ENCODE assay signal across 12 mouse cellular contexts in the genomic region with DNA sequence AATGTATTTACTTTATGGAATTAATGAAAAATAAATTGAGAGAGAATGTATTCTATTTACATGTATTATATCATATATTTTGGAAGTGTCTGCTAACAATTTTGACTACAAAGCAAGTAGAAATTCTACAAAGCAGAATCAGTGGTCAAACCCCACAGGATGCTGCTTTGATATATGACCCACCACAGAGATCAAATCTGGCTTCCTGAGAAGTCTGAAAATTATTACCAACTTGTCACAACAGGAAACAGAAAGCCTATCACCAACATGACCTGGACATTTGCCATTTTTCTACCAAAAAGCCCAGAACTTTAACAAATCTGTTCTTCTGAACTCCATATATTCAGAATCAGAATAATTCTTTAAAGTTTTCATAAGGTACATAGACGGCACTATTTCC. TPM values are rescaled to one million over a fixed set of nuclear protein-coding genes. Genes with fewer than 3 reads are reported as not detected.
DNase-seq lines count a peak whose midpoint lies in the region; ATAC-seq and TF ChIP-seq lines count a peak whose summit lies in the region.
"Had no signal": no experiment of that assay in that cellular context is flagged by ENCODE, and none has a peak within 500 bp of the region (broad histone marks: within the 10 kb centered on the region; RNA-seq: fewer than 3 reads in every experiment).

No protein-coding gene starts in this region.

- 8% methylated on average over 1 of the region's 1 CpGs for WGBS in lung, embryonic 14.5 days
- 13% methylated on average over 1 of the region's 1 CpGs for WGBS in limb, embryonic 13.5 days
- WGBS in stomach, embryonic 14.5 days, result 20% methylated on average over 1 of the region's 1 CpGs

- no peak for TF ChIP-seq CTCF in gastrocnemius, adult 2 months (IDR thresholded peaks at IDR 0.05)
- TF ChIP-seq CTCF in lung, embryonic 14.5 days (IDR thresholded peaks at IDR 0.05; ENCODE audit: low read depth), result no peak

- DNase-seq in gastrocnemius, adult 2 months, result no peak
- DNase-seq in gastrocnemius, postnatal 4 days (ENCODE audit: low spot score in 2 of 2), result no peak
- DNase-seq in lung, embryonic 14.5 days, result no peak
- no peak for DNase-seq in lung, postnatal 25 days (ENCODE audit: low spot score)
- DNase-seq in adrenal gland, postnatal 36 days, result no peak
- no peak for DNase-seq in left cerebral cortex, postnatal 10 days (ENCODE audit: extremely low spot score in 1 of 2, low spot score in 2 of 2)
- DNase-seq: adrenal gland, postnatal 25 days; embryo, embryonic 11 days; heart, postnatal 14 days had no signal

- H3K9ac ChIP-seq in lung, embryonic 14.5 days, result no peak overlapping the region
- H3K9ac ChIP-seq in limb, embryonic 13.5 days, result no peak overlapping the region
- H3K9ac ChIP-seq in stomach, embryonic 14.5 days (replicated peaks; ENCODE audit: low read depth, low read length), result no peak overlapping the region

- peak overlapping the region; percentile 96; the same call in 1 of the 2 replicates for H3K27ac ChIP-seq in gastrocnemius, adult 2 months
- H3K27ac ChIP-seq in lung, embryonic 14.5 days (ENCODE audit: low read depth), result no peak overlapping the region
- H3K27ac ChIP-seq in limb, embryonic 13.5 days, result no peak overlapping the region
- H3K27ac ChIP-seq in stomach, embryonic 14.5 days (ENCODE audit: low read length), result no peak overlapping the region
- H3K27ac ChIP-seq: left cerebral cortex, adult 2 months had no signal

- H3K4me2 ChIP-seq in lung, embryonic 14.5 days, result peak overlapping the region; percentile 88
- peak overlapping the region; percentile 86; the same call in 1 of the 2 replicates for H3K4me2 ChIP-seq in limb, embryonic 13.5 days (replicated peaks)
- H3K4me2 ChIP-seq in stomach, embryonic 14.5 days (replicated peaks; ENCODE audit: low read depth, low read length), result peak overlapping the region; percentile 88; the same call in 1 of the 2 replicates

- intact Hi-C loops in gastrocnemius, adult 2 months (cut with DNase I), result loop anchor here (5.0 kb wide), 2 partner anchors 89 to 349 kb away; a partner anchor contains a TSS
- intact Hi-C loops in left cerebral cortex, postnatal 10 days (cut with DNase I), result loop anchor here (10.0 kb wide), 1 partner anchor 477 kb away; a partner anchor contains a TSS

- peak overlapping the region; percentile 98 for H3K4me3 ChIP-seq in gastrocnemius, adult 2 months
- peak overlapping the region; percentile 80; the same call in 1 of the 2 replicates for H3K4me3 ChIP-seq in lung, embryonic 14.5 days (ENCODE audit: low read depth, low read length)
- no peak overlapping the region for H3K4me3 ChIP-seq in limb, embryonic 13.5 days
- peak overlapping the region; percentile 79; the same call in 1 of the 2 replicates for H3K4me3 ChIP-seq in stomach, embryonic 14.5 days (ENCODE audit: low read depth, low read length)

- no peak for ATAC-seq in lung, embryonic 14.5 days (ENCODE audit: insufficient read depth)
- no peak for ATAC-seq in limb, embryonic 13.5 days (ENCODE audit: low FRiP score, low read depth)
- ATAC-seq in stomach, embryonic 14.5 days (ENCODE audit: insufficient number of reproducible peaks, insufficient read depth, low FRiP score, low read depth), result no peak

- no peaks in the 10 kb centered on the region; the same call in 1 of the 2 replicates for H3K4me1 ChIP-seq in lung, embryonic 14.5 days (ENCODE audit: insufficient read depth)
- peaks cover 19% of the 10 kb centered on the region for H3K4me1 ChIP-seq in limb, embryonic 13.5 days
- no peaks in the 10 kb centered on the region for H3K4me1 ChIP-seq in stomach, embryonic 14.5 days (ENCODE audit: control insufficient read depth, insufficient read depth, low read length)

- peaks cover 7% of the 10 kb centered on the region; the same call in 1 of the 2 replicates for H3K27me3 ChIP-seq in lung, embryonic 14.5 days (ENCODE audit: insufficient read depth, low read length)
- no peaks in the 10 kb centered on the region for H3K27me3 ChIP-seq in limb, embryonic 13.5 days
- no peaks in the 10 kb centered on the region for H3K27me3 ChIP-seq in stomach, embryonic 14.5 days (ENCODE audit: control insufficient read depth, insufficient read depth, low read length)

- no peaks in the 10 kb centered on the region for H3K9me3 ChIP-seq in lung, embryonic 14.5 days (ENCODE audit: low read depth, low read length)
- H3K9me3 ChIP-seq in limb, embryonic 13.5 days, result no peaks in the 10 kb centered on the region
- no peaks in the 10 kb centered on the region for H3K9me3 ChIP-seq in stomach, embryonic 14.5 days (ENCODE audit: control insufficient read depth, low read depth, low read length)

- H3K36me3 ChIP-seq in lung, embryonic 14.5 days (ENCODE audit: insufficient read depth), result no peaks in the 10 kb centered on the region
- no peaks in the 10 kb centered on the region for H3K36me3 ChIP-seq in limb, embryonic 13.5 days
- no peaks in the 10 kb centered on the region for H3K36me3 ChIP-seq in stomach, embryonic 14.5 days (ENCODE audit: control insufficient read depth, insufficient read depth, low read length)

RNA-seq across cellular contexts. Expression of a gene that starts 1.7 kb away (rescaled TPM):
- 10 to 100 TPM; 27.5 to 37.4 TPM for total RNA-seq in gastrocnemius, adult 2 months (2021)
- total RNA-seq in gastrocnemius, postnatal 4 days (2021), result 10 to 100 TPM; 18.6 to 20.0 TPM
- 17.3 and 17.9 TPM in 2 replicates for polyA plus RNA-seq in lung, embryonic 14.5 days (2014; fragmentation: Nextera tagmentation; extraction: Ambion mirVana)
- polyA plus RNA-seq in limb, embryonic 13.5 days (2015; fragmentation: Nextera tagmentation; extraction: Ambion mirVana), result 12.6 and 12.9 TPM in 2 replicates
- polyA plus RNA-seq in stomach, embryonic 14.5 days (2014; fragmentation: Nextera tagmentation; extraction: Ambion mirVana), result 25.4 and 28.0 TPM in 2 replicates
- 10 to 100 TPM; 44.8 to 51.2 TPM for total RNA-seq in adrenal gland, postnatal 36 days (2021)
- 100 to 1,000 TPM; 146 to 152 TPM for total RNA-seq in left cerebral cortex, postnatal 10 days (2021)

RNA-seq across cellular contexts. Expression of a gene that starts 11.6 kb away (rescaled TPM):
- 1 to 10 TPM; 3.8 to 4.7 TPM for total RNA-seq in gastrocnemius, adult 2 months (2021)
- 10 to 100 TPM in 1 of 2 experiments, 1 to 10 TPM in 1; 9.7 to 10.3 TPM for total RNA-seq in gastrocnemius, postnatal 4 days (2021)
- 19.9 and 20.7 TPM in 2 replicates for polyA plus RNA-seq in lung, embryonic 14.5 days (2014; fragmentation: Nextera tagmentation; extraction: Ambion mirVana)
- 23.0 and 24.8 TPM in 2 replicates for polyA plus RNA-seq in limb, embryonic 13.5 days (2015; fragmentation: Nextera tagmentation; extraction: Ambion mirVana)
- 29.0 and 32.3 TPM in 2 replicates for polyA plus RNA-seq in stomach, embryonic 14.5 days (2014; fragmentation: Nextera tagmentation; extraction: Ambion mirVana)
- total RNA-seq in adrenal gland, postnatal 36 days (2021), result 10 to 100 TPM; 14.2 to 15.3 TPM
- total RNA-seq in left cerebral cortex, postnatal 10 days (2021), result 10 to 100 TPM; 27.0 to 27.5 TPM
